Mouse (Mus musculus) gonadal fat pad, adult 2 months (tissue): Measurements from ENCODE around the gene Trpm3. TPM values are rescaled to one million over a fixed set of nuclear protein-coding genes. Genes with fewer than 3 reads are reported as not detected.

ENCODE experiments used
- DNase-seq: peaks from one replicate; pipeline ENCODE4 v3.0.0-alpha.2; 2012; ENCODE audit warnings: low read depth
- polyA plus RNA-seq: library from polyadenylated mRNA; depleted of rRNA; stranded (reverse); fragments of >200 nt; gene quantifications from 2 replicates; pipeline ENCODE4 v1.2.3, GENCODE M21; 2012

The Trpm3 gene
- polyA plus RNA-seq, 1 experiment = 16.0 TPM

GRCm38 (mm10) chr19:22739240-22739639 lies 600.4 kb downstream of the Trpm3 start:
- no peak for DNase-seq

DNA sequence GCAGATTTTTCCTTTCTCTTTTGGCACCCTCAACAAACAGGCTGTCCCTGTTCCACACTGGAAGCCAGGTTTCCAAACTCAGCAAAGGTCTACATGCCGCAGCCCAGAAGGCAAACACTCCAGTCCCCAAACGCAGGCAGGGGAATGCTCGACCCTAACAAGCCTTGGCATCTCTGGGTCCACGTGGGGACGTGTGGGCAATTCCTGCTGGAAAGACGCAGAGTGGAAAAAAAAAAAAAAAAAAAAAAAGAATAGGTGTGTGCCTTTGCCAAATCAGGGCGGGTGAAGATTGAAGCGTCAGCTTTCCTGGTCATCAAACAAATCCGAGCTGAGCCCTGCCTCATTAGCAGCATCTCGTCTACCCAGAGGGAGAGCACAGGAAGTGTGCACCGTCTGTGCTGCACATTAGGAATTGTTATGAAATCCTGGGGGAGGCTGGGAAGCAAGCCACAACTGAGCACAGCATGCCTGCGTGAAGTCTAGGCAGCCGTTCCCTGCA lies 614.5 kb downstream of the Trpm3 start:
- DNase-seq = no peak

- no peak for DNase-seq
These were observed 615.2 kb downstream of the Trpm3 start for GRCm38 (mm10) chr19:22754071-22754470.

DNA sequence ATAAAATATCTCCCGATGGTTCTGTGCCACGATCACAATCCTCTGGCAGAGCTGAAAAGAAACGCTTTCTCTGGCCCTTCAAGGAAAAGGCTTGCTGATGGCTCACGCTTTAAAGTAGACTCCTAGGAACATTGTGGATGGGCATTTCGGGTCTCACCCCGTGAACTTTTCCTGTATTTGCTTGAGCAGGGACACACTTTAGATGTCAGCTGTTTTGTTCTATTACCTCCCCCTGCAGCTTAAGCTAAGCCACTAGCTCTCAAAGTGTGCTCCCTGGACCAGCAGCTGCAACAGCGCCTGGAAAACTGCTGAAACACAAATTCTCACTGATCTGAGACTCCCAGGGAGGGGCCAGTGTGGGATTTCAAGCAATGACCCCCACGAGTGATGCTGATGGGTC lies 615.7 kb downstream of the Trpm3 start:
- DNase-seq = no peak

DNA sequence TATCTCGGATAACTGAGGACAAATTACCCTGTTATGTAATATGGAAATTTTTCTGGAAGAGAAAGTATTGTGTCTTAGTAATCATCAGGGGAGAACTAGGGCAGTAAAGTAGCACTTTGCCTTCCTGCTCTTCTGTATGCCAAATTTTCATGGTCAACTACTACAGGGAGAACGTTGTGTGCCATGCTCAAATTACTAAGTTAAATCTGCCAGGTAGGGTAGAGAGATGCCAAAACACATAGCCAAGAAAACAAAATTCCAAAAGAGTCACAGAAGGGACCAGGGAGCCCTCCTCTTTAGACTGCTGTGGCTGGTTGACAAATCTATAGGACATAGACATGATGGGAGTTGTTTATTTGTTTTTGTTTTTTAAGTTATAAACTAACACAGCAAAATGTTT lies 619.6 kb downstream of the Trpm3 start:
- DNase-seq = no peak

DNA sequence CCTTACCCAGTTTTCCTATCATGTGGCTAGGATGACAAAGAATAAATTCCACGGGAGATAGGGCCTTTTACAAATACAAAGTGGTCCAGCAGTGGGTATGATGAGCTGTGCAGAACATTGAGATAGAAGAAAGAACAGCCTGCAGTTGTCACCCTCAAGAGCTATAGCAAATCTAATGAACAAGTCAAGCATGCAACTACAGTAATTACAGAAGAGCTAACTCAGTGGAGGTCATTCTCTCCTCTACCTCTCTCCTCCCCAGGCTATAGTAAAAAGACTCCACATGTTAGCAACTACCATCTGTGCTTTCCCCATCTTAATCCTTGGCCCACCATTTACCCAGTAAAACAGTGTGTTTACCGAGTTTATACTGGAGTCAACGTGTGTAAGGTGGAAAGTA lies 629.4 kb downstream of the Trpm3 start:
- DNase-seq = no peak

GRCm38 (mm10) chr19:22775191-22775695 lies 636.4 kb downstream of the Trpm3 start:
- DNase-seq = no peak

DNA sequence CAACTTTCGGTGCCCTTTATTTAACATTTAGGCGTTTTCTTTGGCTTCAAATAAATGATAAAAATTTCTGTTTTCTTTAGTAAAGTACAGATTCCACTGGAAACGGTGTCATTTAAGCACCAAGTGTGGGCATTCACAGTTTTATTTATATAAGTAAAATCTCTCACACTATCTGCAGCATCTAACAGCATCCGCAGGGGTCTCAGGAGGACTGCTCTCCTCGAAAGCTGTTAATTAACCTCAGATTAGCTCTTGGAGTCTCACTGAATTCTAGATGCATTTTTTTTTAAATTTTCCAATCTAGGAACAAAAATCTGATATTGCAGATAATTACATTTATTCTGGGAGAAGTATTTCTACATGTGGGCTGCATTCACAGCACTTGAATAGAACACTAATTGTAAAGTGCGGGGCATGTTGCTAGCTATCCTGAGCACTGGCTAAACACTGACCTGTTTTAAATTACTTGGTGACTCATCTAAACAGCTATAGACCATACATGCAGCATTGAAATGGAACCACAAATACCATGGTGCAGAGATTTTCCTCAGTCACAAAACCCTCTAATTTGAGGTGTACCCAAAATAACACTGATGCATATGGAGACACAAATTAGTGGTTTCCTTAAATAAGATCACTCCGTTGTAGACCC lies 641.5 kb downstream of the Trpm3 start:
- no peak for DNase-seq

GRCm38 (mm10) chr19:22781579-22781978 lies 642.7 kb downstream of the Trpm3 start:
- DNase-seq = no peak

DNA sequence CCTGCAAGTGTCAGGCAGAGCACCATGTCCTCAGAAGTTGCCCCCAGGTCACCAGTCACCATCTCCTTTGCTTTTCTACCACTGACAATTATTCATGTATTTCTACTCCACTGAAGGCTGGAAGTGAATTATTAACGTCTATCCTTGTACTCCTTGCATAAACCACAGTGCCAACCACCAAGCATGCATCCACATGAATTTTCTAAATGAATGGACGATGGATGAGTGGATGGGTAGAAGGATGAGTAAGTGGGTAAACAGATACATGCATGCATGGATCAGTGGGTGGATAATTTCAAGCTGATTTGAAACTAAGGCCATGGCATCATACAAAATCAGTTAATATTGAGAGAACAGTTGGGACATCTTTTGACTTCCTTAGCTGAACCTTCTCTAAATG lies 644.9 kb downstream of the Trpm3 start:
- no peak for DNase-seq

DNA sequence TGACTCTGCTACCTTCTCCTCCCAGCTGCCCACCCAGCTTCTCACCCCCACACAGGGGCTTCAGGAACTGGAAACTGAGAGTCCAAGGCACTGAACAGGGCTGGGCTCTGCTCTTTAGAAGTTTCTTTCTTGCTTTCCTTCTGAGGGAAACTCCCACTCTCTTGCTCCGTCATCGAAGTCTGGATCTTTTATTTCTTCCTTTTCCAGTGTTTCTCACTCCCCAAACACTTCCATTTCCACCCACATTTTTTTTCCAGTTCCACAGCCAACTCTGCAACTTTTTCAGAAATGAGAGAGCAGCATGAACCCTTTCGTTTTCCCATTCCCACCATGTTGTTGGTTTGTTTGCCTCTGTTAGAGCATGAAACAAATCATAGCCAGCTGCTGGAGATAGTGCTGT lies 650.9 kb downstream of the Trpm3 start:
- DNase-seq = no peak

DNA sequence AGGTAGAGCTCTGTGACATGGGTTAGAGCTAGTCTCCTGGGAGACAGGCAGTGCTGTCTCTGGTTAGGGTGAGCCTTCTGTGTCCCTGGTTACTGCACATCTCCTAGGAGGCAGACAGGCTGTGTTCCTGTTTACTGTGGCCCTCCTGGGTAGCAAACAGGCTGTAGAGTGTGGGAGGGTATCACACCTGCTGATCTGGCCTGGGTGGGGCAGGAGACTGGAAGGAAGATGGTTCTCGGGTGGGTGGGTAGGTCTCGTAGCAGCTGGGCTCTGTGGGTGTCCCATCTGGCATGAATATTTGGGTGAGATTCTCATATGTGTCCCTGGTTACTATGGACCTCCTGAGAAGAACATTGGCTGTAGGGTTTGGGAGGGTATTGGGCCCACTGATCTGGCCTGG lies 658.1 kb downstream of the Trpm3 start:
- no peak for DNase-seq

DNA sequence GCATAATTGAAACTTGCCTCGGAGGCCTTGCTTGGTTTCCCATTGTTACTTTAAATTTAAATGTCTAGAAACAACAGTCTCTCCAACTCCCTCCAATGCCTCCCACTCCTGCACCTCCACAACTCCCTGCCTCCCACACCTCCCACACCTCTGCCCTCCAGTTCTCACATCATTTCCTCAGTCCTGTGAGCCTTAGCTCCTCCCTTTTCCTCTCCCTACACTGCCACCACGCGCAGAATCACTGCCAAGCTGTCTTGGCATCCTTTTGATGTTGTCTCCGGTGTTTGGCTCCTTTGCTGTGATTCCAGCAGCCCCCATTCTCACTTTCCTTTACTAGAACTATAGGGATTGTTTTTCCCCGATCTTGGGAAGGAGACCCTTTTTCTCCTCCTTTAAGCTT lies 661.6 kb downstream of the Trpm3 start:
- DNase-seq = no peak

GRCm38 (mm10) chr19:22803396-22803795 lies 664.5 kb downstream of the Trpm3 start:
- DNase-seq = no peak

GRCm38 (mm10) chr19:22804311-22804710 lies 665.5 kb downstream of the Trpm3 start:
- DNase-seq = no peak

GRCm38 (mm10) chr19:22810247-22810646 lies 671.4 kb downstream of the Trpm3 start:
- DNase-seq = no peak

DNA sequence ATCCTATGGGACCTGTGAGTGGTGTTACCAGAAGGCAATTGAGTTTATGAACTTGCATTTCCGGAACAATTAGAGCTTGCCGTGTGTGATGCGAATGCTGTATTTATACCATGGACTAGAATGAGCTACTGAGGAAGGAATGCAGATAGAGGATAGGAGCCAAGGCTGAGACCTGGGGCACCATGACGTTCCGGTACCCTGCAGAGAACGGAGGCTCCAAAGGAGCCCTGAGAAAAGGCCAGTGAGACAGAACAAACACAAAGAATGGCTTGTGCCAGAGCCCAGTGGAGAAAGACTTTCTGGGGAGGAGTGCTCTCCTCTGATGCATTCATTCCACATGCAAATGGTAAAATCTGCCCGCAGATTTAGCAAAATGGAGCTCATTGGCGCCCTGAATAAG lies 682.9 kb downstream of the Trpm3 start:
- no peak for DNase-seq

- DNase-seq = no peak
These were observed 684.7 kb downstream of the Trpm3 start for GRCm38 (mm10) chr19:22823491-22823981.

- DNase-seq = no peak
These were observed 687.0 kb downstream of the Trpm3 start for GRCm38 (mm10) chr19:22825812-22826211.

GRCm38 (mm10) chr19:22828198-22828742 lies 689.4 kb downstream of the Trpm3 start:
- no peak for DNase-seq

DNA sequence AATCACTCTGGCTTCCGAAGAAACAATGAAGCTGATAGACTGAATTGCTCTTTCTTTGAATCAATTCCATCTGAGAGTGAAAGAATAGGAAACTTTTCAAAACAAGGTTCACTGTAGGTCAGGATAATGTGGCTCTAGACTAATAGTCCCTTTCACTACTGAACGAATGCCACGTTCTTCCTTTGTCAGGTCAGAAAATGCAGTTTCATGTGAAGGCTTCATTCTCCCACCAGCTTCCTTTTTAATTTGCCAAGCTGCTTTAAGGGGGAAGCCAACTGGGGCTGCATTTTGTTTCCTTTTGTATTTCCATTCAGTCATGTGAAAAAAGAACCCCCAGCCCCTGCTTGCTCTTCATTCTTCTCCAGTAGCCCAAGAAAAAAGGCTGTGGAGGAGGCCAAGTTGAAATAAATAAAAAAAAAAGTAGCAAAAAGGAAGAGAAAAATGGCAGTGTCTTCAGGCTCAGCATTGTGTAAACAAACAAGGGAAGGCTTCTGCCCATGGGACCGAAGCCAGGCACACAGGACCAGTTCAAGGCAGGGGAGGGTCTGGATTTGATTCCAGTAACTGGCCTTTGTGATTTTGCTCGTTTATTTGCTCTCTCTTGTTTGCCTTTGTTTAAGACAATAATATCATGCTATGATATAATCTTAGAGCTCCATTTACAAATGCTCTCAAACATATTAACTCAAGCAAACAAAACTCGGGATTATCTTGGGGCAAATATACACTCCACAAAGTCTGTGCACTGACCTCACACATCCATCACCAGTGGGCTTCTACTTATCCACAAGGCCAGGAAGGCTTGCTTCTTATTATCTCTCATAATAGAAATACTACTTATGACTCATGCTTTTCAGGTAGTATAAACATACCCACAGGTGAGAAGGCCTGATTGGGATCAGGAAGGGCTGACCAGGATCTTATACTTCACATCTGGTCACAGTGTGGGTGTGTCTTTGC lies 702.5 kb downstream of the Trpm3 start:
- no peak for DNase-seq

GRCm38 (mm10) chr19:22842697-22843096 lies 703.9 kb downstream of the Trpm3 start:
- no peak for DNase-seq
